Mouse (Mus musculus) kidney, embryonic 16.5 days (tissue): Measurements from ENCODE around the gene Msi2. TPM values are rescaled to one million over a fixed set of nuclear protein-coding genes. Genes with fewer than 3 reads are reported as not detected.
A peak's percentile ranks its signal among the peaks of the same experiment; 100 is the strongest.

Experiments
- ATAC-seq: fragments of 200-750 bp; cut with Nextera tagmentation; 2 replicates; pipeline ENCODE4 v1.8.0; 2017; ENCODE audit warnings: moderate TSS enrichment; ENCODE audit not compliant: low FRiP score, low TSS enrichment
- H3K27ac ChIP-seq: fragments of 300-500 bp; sonication (generic); 2 replicates; pipeline ENCODE4 v1.5.1; 2014; ENCODE audit warnings: low read length
- H3K27me3 ChIP-seq: fragments of 300-500 bp; sonication (generic); 2 replicates; pipeline ENCODE4 v1.6.1; 2014; ENCODE audit warnings: low read length, control low read depth, mixed read lengths; ENCODE audit not compliant: insufficient read depth
- H3K36me3 ChIP-seq: fragments of 300-500 bp; sonication (generic); 2 replicates; pipeline ENCODE4 v1.6.1; 2014; ENCODE audit warnings: low read length, control low read depth, mixed read lengths; ENCODE audit not compliant: insufficient read depth
- H3K4me1 ChIP-seq: fragments of 300-500 bp; sonication (generic); 2 replicates; pipeline ENCODE4 v1.6.1; 2014; ENCODE audit warnings: low read length, control low read depth, mixed read lengths; ENCODE audit not compliant: insufficient read depth
- H3K4me2 ChIP-seq: fragments of 300-500 bp; sonication (generic); replicated peaks from 2 replicates; pipeline ENCODE4 v1.6.1; 2014; ENCODE audit warnings: low read depth, low read length
- H3K4me3 ChIP-seq: fragments of 300-500 bp; sonication (generic); 2 replicates; pipeline ENCODE4 v1.5.1; 2014; ENCODE audit warnings: mild to moderate bottlenecking, low read length
- H3K9ac ChIP-seq: fragments of 300-500 bp; sonication (generic); replicated peaks from 2 replicates; pipeline ENCODE4 v1.6.1; 2014; ENCODE audit warnings: low read length
- H3K9me3 ChIP-seq: fragments of 300-500 bp; sonication (generic); 2 replicates; pipeline ENCODE4 v1.6.1; 2016; ENCODE audit warnings: low read length, control low read depth
- WGBS: fragments of 180-500 bp; shearing (Covaris S2); extraction: QIAGEN DNeasy Blood & Tissue Kit; methylation state at CpG from one replicate; pipeline ENCODE4 v1.1.7; 2014; 5-methylcytosine and 5-hydroxymethylcytosine counted together
- polyA plus RNA-seq: library from polyadenylated mRNA; unstranded; fragments of >200 nt; fragmentation: Nextera tagmentation; extraction: Ambion mirVana; gene quantifications from 2 replicates; pipeline ENCODE4 v1.2.1, GENCODE M21; 2015

Gene Msi2
- polyA plus RNA-seq, 1 experiment from 2014 or later, result 24.3 TPM

DNA sequence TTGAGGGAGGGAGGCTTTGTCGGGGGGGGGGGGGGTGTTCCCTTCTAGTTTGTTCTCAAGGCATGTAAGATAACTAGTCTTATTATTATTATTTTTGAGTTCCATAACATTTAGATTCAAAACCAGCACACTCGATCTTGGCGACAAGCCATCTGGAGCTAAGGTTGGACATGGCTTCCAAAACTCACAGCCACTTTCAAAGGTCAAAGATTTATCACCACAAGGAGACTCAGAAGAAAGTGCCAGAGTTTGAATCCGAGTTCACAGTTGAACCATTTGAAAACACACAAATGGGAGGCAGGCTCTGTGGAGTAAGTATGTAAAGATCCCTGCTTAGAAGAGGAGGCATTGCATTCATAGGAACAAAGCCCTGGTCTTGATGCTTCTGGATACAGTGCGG lies 221.9 kb downstream of the Msi2 start:
- no peak overlapping the region for H3K9ac ChIP-seq
- H3K27ac ChIP-seq, result no peak overlapping the region
- WGBS, result 71% methylated on average over 5 of the region's 5 CpGs
- no peaks in the 10 kb centered on the region for H3K27me3 ChIP-seq
- H3K36me3 ChIP-seq, result no peaks in the 10 kb centered on the region
- H3K9me3 ChIP-seq, result no peaks in the 10 kb centered on the region
- ATAC-seq, result no peak
- H3K4me3 ChIP-seq, result no peak overlapping the region
- peaks cover 27% of the 10 kb centered on the region for H3K4me1 ChIP-seq
- H3K4me2 ChIP-seq, result no peak overlapping the region

DNA sequence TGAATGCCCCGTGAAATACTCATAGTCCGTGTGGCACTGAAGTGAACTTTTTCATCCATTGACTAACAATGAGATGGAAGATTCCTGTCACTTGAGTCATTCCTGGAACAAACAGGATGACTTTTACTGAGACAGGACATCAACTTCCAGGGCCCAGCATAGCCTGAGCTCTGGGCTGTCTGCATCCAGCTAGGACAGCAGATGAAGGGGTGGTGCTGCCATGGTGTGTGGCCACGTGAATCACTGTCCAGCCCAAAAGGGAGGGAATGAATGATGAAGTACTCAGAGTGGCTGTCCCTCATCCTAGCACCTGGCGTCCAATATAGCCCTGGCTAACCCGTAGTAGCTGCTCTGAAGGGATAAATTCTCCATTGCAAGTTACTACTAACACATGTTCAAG lies 222.6 kb downstream of the Msi2 start:
- Histone ChIP-seq H3K4me1 (peaks cover 23% of the 10 kb centered on the region), H3K36me3 (no peaks in the 10 kb centered on the region), H3K9me3 (no peaks in the 10 kb centered on the region), H3K4me2 (no peak overlapping the region), H3K9ac (no peak overlapping the region), H3K4me3 (no peak overlapping the region), H3K27ac (no peak overlapping the region), H3K27me3 (no peaks in the 10 kb centered on the region)
- no peak for ATAC-seq
- 73% methylated on average over 5 of the region's 5 CpGs for WGBS

DNA sequence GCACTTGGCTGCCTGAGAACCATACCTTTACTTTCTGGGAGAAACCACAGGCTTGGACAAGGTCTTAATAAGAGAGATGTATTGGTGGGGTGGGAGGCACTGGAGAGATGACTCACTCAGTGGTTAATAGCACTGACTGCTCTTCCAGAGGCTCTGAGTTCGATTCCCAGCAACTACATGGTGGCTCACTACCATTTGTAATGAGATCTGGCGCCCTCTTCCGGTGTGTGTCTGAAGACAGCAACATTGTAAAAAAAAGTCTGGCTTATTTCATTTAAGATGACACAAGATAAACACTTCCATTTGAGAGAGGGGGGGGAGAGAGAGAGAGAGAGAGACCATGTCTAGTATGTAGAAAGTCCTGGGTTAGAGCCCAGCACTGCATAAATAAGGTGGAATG lies 223.3 kb downstream of the Msi2 start:
- Histone ChIP-seq H3K27ac (no peak overlapping the region), H3K4me2 (no peak overlapping the region), H3K36me3 (no peaks in the 10 kb centered on the region), H3K9me3 (no peaks in the 10 kb centered on the region), H3K9ac (no peak overlapping the region), H3K4me1 (peaks cover 25% of the 10 kb centered on the region), H3K27me3 (no peaks in the 10 kb centered on the region), H3K4me3 (no peak overlapping the region)
- no peak for ATAC-seq
- 75% methylated on average over 3 of the region's 3 CpGs for WGBS

DNA sequence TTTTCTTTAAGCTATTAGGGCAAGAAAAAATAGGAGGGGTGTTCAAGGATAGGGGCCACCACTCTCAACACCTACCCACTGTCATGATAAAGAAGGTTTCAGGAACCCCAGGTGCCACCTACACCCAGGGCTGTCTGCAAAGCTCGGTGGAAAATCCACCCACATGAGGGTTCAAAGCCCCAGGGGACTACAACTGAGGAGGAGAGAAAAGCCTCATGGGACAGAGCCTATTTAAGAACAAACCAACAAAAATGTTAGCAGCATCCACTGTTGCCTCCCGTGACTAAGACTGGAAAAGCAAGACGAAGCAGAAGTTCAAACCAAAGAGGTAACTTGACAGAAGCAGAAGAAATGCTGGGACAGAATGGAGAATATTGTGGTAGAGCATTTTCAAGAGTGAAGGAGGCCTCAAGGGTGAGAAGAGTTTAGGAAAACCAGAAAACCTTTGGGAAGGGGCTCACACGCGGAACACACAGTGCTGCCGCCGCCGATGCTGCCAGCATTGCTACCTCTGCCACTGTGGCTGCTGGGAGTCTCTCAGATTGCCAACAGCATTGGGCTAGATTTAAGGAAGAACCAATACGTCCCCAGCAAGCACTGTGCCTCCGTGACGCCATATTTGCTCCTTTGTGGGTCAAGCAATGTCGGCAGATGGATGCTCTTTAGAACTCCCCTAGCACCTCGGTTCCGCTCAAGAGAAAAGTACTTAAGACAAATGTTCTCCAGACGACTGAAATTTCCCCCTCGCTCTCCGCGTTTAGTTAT lies 224.3 kb downstream of the Msi2 start:
- H3K27me3 ChIP-seq, result no peaks in the 10 kb centered on the region
- H3K9me3 ChIP-seq, result no peaks in the 10 kb centered on the region
- 80% methylated on average over 18 of the region's 18 CpGs for WGBS
- H3K4me3 ChIP-seq, result no peak overlapping the region
- H3K36me3 ChIP-seq, result no peaks in the 10 kb centered on the region
- H3K9ac ChIP-seq, result no peak overlapping the region
- ATAC-seq, result no peak
- no peak overlapping the region for H3K27ac ChIP-seq
- no peak overlapping the region for H3K4me2 ChIP-seq
- H3K4me1 ChIP-seq, result peaks cover 30% of the 10 kb centered on the region

DNA sequence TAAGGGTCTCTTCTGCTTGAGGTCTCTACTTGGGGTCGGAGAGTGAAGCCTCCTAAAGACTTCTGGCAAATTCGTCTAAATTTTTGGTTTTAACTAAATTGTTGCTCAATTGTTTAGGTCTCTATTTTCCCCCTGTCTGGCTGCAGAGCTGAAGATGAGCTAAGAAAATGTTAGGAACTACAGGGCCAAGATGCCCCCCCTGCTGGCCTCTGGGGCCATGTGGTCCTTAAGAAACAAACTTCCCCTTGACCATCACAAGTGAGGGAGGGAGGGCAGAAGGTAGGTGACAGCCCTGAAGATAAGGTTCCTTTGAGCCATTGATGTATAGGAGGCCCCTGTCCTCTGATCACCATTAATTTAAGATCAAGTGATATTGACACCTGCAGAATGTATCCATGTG lies 225.7 kb downstream of the Msi2 start:
- H3K27ac ChIP-seq, result no peak overlapping the region
- H3K4me3 ChIP-seq, result no peak overlapping the region
- H3K9ac ChIP-seq, result no peak overlapping the region
- no peak for ATAC-seq
- WGBS, result 84% methylated on average over 2 of the region's 2 CpGs
- no peaks in the 10 kb centered on the region for H3K9me3 ChIP-seq
- no peak overlapping the region for H3K4me2 ChIP-seq
- peaks cover 21% of the 10 kb centered on the region for H3K4me1 ChIP-seq
- no peaks in the 10 kb centered on the region for H3K27me3 ChIP-seq
- H3K36me3 ChIP-seq, result no peaks in the 10 kb centered on the region

DNA sequence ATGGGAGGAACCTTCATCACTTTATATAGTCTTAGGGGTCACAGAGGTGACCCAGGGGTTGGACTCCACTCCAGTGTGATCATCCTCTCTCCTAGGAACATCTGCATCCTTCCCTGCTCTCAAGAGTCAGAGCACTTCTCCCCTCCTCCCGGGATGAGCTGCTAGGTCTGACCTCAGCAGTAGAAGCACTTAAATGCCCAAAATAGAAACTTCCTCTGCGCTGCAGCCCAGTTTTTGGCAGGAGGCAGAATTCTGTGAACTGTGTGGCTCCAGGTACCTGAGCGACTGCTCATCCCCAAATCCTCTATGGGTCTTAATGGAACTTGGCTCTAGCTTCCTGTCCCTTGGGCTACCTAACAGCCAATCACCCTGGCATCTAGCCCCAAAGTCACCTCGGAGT lies 228.3 kb downstream of the Msi2 start:
- Histone ChIP-seq H3K36me3 (no peaks in the 10 kb centered on the region), H3K9ac (no peak overlapping the region), H3K27ac (no peak overlapping the region), H3K9me3 (no peaks in the 10 kb centered on the region), H3K4me1 (peaks cover 28% of the 10 kb centered on the region), H3K27me3 (no peaks in the 10 kb centered on the region), H3K4me2 (no peak overlapping the region), H3K4me3 (no peak overlapping the region)
- ATAC-seq, result no peak
- 64% methylated on average over 4 of the region's 4 CpGs for WGBS

DNA sequence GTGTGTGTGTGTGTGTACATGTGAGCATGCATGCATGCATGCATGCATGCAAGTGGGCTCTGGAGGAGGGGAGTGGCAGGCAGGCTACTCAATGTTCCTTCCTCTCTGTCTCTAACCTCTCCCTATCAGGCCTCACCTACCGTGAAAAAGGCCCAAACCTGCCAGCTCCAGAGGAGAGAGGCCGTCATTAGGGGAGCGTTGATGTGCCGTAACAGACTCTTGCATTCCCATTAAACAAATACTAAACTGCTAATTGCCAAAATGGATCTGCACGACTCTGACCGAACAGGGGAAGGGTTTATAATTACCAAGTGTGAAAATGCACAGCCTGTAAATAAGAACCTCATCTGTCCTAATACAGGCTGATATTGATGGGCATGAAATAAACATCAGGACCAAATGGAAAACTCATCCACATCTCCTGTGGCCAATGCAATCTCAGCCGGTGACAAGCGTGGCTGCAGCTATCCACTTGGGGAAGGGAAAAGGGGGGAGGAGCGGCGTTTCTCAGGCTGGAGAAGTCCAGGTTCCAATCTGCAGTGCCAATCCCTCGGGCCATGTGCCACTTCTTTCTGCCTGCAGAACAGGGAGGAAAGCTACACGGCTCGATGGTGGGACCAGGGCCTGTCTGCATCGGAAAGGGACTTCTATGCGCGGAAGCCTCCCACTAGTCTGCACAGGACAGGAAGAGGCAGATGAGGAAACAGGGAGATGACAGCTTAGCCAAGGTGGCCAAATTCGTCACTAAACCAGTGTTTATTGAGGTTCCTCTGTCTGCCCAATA lies 229.2 kb downstream of the Msi2 start:
- ATAC-seq, result no peak
- Histone ChIP-seq H3K27me3 (no peaks in the 10 kb centered on the region), H3K9me3 (no peaks in the 10 kb centered on the region), H3K27ac (no peak overlapping the region; the same call in 1 of the 2 replicates), H3K4me3 (no peak overlapping the region), H3K36me3 (no peaks in the 10 kb centered on the region), H3K9ac (no peak overlapping the region), H3K4me1 (peaks cover 26% of the 10 kb centered on the region), H3K4me2 (no peak overlapping the region)
- WGBS, result 66% methylated on average over 17 of the region's 17 CpGs

DNA sequence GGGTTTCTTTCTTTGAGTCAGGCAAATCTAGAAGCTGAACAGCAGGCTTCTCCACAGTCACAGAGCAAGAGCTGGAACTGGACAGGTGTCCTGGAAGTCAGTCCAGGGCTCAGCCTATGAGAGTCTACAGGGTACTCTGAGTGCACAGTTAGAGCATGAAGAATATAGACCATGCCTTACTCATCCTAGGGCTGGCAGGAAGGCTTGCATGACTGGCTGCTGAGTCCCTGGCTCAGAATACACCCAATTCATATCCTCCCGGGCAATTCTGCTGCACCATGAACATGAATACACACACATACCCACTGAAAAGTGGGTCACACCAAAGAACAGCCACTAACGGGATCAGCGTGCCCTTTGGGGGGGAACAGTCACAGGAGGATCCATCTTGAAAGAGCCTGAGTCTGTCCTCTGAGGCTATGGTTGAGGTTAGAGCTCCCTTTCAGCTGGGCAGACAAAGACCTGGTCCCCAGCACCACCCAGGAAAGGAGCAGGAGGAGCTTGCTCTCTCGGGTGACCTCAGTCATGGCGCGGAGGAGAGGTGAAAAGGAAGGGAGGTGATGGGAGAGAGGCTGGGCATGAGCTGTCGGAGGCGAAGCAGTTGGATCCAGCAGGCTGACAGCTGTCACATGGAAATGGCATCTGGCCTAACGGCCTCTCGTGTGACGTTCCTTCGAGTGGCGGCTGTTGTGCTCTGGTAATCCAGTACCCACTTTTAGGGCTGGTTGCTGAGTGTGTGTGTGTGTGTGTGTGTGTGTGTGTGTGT lies 230.0 kb downstream of the Msi2 start:
- no peak for ATAC-seq
- no peaks in the 10 kb centered on the region for H3K9me3 ChIP-seq
- no peak overlapping the region for H3K9ac ChIP-seq
- H3K27me3 ChIP-seq, result no peaks in the 10 kb centered on the region
- no peak overlapping the region for H3K27ac ChIP-seq
- peaks cover 26% of the 10 kb centered on the region for H3K4me1 ChIP-seq
- H3K4me2 ChIP-seq, result no peak overlapping the region
- H3K36me3 ChIP-seq, result no peaks in the 10 kb centered on the region
- H3K4me3 ChIP-seq, result no peak overlapping the region
- WGBS, result 82% methylated on average over 13 of the region's 13 CpGs

DNA sequence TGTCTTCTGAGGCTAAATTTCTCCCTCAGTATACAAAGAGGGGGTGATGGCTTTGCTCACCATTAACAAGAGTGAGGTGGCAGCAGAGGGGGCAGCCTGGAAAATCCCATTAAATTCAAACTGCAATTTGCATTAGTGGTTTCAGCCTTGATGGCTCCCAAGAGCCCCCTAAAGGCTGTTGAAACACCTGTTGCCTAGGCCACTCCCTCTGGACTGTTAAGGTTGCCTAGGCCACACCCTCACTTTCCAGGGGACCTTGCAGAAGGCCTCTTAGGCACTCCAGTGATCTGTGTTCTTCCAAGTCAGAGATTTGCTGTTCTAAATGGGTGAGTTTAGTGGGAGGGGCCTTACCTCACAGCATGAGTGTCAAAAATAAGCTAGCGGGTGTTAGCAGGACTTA lies 232.3 kb downstream of the Msi2 start:
- no peaks in the 10 kb centered on the region for H3K9me3 ChIP-seq
- no peaks in the 10 kb centered on the region for H3K27me3 ChIP-seq
- H3K4me1 ChIP-seq, result peaks cover 42% of the 10 kb centered on the region
- peak; percentile 68; the same call in 1 of the 2 replicates for ATAC-seq
- peak overlapping the region; percentile 64 for H3K27ac ChIP-seq
- H3K4me2 ChIP-seq, result no peak overlapping the region
- no peak overlapping the region for H3K9ac ChIP-seq
- 49% methylated on average over 1 of the region's 1 CpGs for WGBS
- H3K36me3 ChIP-seq, result no peaks in the 10 kb centered on the region
- H3K4me3 ChIP-seq, result no peak overlapping the region
